Mouse (Mus musculus) MEL (cell line): Measurements from ENCODE around the gene Pla1a.

Source experiments
- NRF1 ChIP-seq: IDR thresholded peaks from 2 replicates; pipeline ENCODE4 v1.6.1; 2014; ENCODE audit warnings: low read depth, mild to moderate bottlenecking, inconsistent platforms, low read length, improper control_type of control experiment, moderate library complexity; ENCODE audit not compliant: poor library complexity, insufficient read depth, severe bottlenecking
- POLR2A ChIP-seq, 2 experiments: IDR thresholded peaks; 2 replicates each; pipeline ENCODE4 v1.6.1; 2011 to 2012; ENCODE audit warnings: low read length in 2 of 2, mild to moderate bottlenecking in 2 of 2, control low read depth in 1 of 2, improper control_type of control experiment in 1 of 2, low read depth in 1 of 2, moderate library complexity in 1 of 2; ENCODE audit not compliant: control insufficient read depth in 1 of 2, insufficient read depth in 1 of 2, poor library complexity in 1 of 2
- RAD21 ChIP-seq: IDR thresholded peaks from 2 replicates; pipeline ENCODE4 v1.6.1; 2011; ENCODE audit warnings: mild to moderate bottlenecking, low read depth, low read length, improper control_type of control experiment

GRCm38 (mm10) chr16:38467091-38467916, 34.4 kb upstream of the Pla1a start:
- TF ChIP-seq POLR2A (IDR thresholded peaks at IDR 0.05; ENCODE audit: control insufficient read depth in 1 of 2, insufficient read depth in 1 of 2, low read depth in 1 of 2, low read length in 2 of 2, poor library complexity in 1 of 2): no peak
- no peak for TF ChIP-seq RAD21
- no peak for TF ChIP-seq NRF1
